Mouse (Mus musculus): Measurements from ENCODE around the gene Zfp213. TPM values are rescaled to one million over a fixed set of nuclear protein-coding genes. Genes with fewer than 3 reads are reported as not detected.
"Not testable (repeated sequence)": the region's sequence is repeated elsewhere in the genome, so short reads cannot be mapped to it uniquely, and the experiment has no call there.

The Zfp213 gene
- polyA plus RNA-seq, 1 experiment from 2014 or later, result 19.7 TPM

DNA sequence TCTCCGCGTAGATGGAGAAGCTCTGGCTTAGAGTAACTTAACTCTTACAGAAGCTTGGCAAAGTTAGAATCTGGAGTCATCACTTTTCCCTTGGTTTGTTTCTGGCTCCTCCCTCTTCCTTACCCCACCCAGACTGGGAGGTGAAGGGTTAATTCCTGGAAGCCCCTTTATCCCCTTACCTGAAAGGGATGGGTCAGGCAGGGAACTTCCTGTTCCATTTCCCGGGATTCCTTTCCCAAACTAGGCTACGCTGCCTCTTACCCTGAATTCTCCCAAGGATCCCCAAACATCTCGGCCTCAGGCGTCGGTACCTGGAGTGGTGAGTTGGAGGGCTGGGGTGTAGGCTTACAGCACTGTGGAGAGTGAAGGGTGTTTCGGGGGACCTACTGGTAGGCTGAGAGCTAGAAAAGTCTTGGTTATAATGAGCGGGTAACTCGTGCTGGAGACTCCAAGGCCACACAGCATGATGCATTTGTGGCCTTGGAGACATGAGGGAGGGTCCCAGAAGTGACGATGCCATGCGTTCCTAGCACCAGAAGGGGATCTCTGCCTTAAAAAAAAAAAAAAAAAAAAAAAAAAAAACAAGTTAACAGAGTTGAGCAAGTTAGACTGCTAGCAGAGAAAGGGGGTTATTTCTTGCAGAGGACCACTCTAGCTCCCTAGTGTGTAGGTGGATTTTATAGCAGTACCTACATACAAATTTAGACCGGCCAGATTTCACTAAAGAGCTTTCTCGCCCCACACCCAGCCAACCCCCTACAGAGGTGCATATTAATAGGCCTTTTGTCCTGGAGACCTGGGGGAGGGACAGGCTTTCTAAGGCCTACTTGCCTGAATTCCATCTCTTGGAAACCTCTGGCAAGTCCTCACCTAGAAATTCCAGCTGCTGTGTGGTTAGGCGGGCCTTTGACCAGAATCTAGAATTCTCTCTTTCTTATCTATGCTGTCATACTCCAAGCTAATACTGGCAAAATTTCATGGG lies 36.9 kb upstream of the Zfp213 start, which contains the start of gene Zscan10:
Zscan10 (plus strand) TSS at position 216 of the 982 bp plus-strand sequence.
- peaks cover 11% of the 10 kb centered on the region; the same call in 1 of the 2 replicates for H3K4me1 ChIP-seq (replicated peaks; ENCODE audit: control insufficient read depth, insufficient read depth, low read length)
- peak within 1 kb of the TSS; percentile 82 for H3K4me2 ChIP-seq (ENCODE audit: low read length)
- WGBS, result 57% methylated on average over 15 of the region's 15 CpGs
- no peak for ATAC-seq (replicated peaks; ENCODE audit: low FRiP score, low TSS enrichment, low read depth)
- no peaks in the 10 kb centered on the region for H3K27me3 ChIP-seq (replicated peaks; ENCODE audit: control insufficient read depth, insufficient read depth, low read length)
- H3K27ac ChIP-seq (ENCODE audit: low read depth), result peak within 1 kb of the TSS; percentile 94
- H3K9ac ChIP-seq (ENCODE audit: low read length), result no peak within 1 kb of the TSS; the same call in 1 of the 2 replicates
- H3K4me3 ChIP-seq (ENCODE audit: low read depth, low read length), result no peak within 1 kb of the TSS
- H3K9me3 ChIP-seq (ENCODE audit: control insufficient read depth, low read length), result no peaks in the 10 kb centered on the region
- no peaks in the 10 kb centered on the region for H3K36me3 ChIP-seq (ENCODE audit: control insufficient read depth, insufficient read depth, low read length)
- no peak for DNase-seq (ENCODE audit: low spot score)

DNA sequence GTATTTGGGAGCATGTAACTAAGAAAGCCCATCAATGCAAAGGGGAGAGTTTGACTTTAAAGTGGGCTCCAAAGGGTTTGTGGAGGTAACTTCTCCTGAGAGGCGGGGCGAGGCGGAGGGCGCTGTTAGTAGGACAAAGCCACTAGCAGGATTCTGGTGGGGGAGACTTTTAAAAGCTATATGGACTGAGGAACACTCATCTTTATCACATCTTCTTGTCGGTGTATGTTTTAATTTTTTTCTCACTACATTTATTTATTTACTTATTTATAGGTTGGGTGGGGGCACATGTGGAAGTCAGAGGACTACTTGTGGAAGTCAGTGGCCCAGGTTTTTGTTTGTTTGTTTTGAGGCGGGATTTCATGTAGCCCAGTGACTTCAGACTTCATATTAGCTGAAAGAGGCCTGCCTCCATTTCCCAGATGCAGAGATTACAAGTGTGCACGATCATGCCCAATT lies 35.6 kb upstream of the Zfp213 start:
- WGBS, result 30% methylated on average over 7 of the region's 7 CpGs
- Histone ChIP-seq H3K4me1 (replicated peaks; ENCODE audit: control insufficient read depth, insufficient read depth, low read length) (peaks cover 11% of the 10 kb centered on the region; the same call in 1 of the 2 replicates), H3K4me2 (ENCODE audit: low read length) (peak overlapping the region; percentile 82), H3K36me3 (ENCODE audit: control insufficient read depth, insufficient read depth, low read length) (no peaks in the 10 kb centered on the region), H3K27me3 (replicated peaks; ENCODE audit: control insufficient read depth, insufficient read depth, low read length) (no peaks in the 10 kb centered on the region), H3K4me3 (ENCODE audit: low read depth, low read length) (peak overlapping the region; percentile 46), H3K9ac (ENCODE audit: low read length) (peak overlapping the region; percentile 50), H3K9me3 (ENCODE audit: control insufficient read depth, low read length) (no peaks in the 10 kb centered on the region), H3K27ac (ENCODE audit: low read depth) (peak overlapping the region; percentile 94)
- no peak for DNase-seq (ENCODE audit: low spot score)
- ATAC-seq (replicated peaks; ENCODE audit: low FRiP score, low TSS enrichment, low read depth), result no peak

DNA sequence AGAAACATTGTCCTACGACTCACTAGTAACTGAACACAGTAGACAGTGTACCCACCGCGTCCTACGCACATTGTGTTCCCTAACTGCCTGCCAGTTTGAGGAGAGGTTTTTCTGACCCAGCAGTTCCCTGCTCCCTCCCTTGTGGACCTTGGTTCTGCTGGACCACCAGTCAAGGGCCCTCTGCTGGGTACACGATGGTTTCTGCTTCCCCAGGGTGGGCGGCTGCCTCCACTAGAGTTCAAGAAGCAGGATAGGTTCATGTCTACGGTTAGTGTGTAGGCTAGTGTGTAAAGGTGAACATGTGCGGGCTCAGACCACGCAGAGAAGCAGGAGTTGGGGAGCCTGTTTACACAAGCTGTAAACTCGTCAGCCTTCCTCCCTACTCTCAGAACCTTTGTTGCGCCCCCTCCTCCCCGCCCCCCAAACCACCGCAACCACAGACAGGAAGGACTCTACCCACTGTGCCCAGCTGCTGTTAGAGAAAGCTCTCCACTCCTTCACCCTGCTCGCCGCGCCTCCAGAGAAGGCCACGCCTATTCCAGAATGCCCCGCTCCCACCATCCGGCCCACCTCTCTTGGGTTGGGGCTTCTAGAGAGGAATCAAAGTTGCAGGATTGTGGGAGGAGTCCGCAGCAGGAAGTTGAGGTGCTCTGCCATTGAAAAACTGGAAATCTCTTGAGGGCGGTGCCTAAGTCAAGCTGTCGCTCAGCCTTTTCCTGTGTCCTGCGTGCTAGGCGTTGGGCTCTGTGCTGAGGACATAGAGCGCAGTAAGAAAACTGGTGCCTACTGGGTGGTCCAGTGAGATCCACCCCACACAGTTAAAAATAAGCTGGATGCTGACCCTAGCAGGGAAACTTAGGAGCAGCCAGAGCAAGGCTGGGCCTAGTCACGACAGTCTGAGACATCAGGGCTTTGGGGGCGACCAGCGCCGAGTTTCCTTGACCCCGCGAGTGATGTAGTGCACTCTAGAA lies 34.8 kb upstream of the Zfp213 start, which contains the start of gene Zfp13:
Zfp13 (minus strand) TSS at position 906 of the 971 bp plus-strand sequence.
- Histone ChIP-seq H3K4me1 (replicated peaks; ENCODE audit: control insufficient read depth, insufficient read depth, low read length) (peaks cover 11% of the 10 kb centered on the region; the same call in 1 of the 2 replicates), H3K9me3 (ENCODE audit: control insufficient read depth, low read length) (no peaks in the 10 kb centered on the region), H3K36me3 (ENCODE audit: control insufficient read depth, insufficient read depth, low read length) (no peaks in the 10 kb centered on the region), H3K27ac (ENCODE audit: low read depth) (peak within 1 kb of the TSS; percentile 94), H3K4me2 (ENCODE audit: low read length) (peak within 1 kb of the TSS; percentile 82), H3K4me3 (ENCODE audit: low read depth, low read length) (peak within 1 kb of the TSS; percentile 46), H3K9ac (ENCODE audit: low read length) (peak within 1 kb of the TSS; percentile 59), H3K27me3 (replicated peaks; ENCODE audit: control insufficient read depth, insufficient read depth, low read length) (no peaks in the 10 kb centered on the region)
- peak; percentile 87 for DNase-seq (ENCODE audit: low spot score)
- ATAC-seq (replicated peaks; ENCODE audit: low FRiP score, low TSS enrichment, low read depth), result peak; percentile 96
- WGBS, result 5% methylated on average over 29 of the region's 31 CpGs

DNA sequence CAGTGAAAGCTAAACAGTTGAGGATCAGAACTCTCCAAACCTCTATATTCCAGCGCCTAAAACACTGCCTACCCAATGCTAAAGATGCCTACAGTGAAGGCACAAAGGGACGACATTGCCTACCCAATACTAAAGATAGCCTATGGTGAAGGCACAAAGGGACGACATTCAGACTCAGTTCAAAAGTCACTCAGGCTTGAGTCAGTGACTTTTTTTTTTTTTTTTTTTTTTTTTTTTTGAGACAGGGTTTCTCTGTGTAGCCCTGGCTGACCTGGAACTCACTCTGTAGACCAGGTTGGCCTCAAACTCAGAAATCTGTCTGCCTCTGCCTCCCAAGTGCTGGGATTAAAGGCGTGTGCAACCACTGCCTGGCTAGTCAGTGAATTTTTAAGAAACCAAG lies 31.1 kb upstream of the Zfp213 start:
- not testable (repeated sequence) for H3K27me3 ChIP-seq (replicated peaks; ENCODE audit: control insufficient read depth, insufficient read depth, low read length); H3K27ac ChIP-seq (ENCODE audit: low read depth); H3K9me3 ChIP-seq (ENCODE audit: control insufficient read depth, low read length); H3K36me3 ChIP-seq (ENCODE audit: control insufficient read depth, insufficient read depth, low read length); DNase-seq (ENCODE audit: low spot score); H3K9ac ChIP-seq (ENCODE audit: low read length); H3K4me2 ChIP-seq (ENCODE audit: low read length); ATAC-seq (replicated peaks; ENCODE audit: low FRiP score, low TSS enrichment, low read depth); H3K4me3 ChIP-seq (ENCODE audit: low read depth, low read length)
- H3K4me1 ChIP-seq (replicated peaks; ENCODE audit: control insufficient read depth, insufficient read depth, low read length), result peaks cover 15% of the 10 kb centered on the region; the same call in 1 of the 2 replicates
- WGBS, result 79% methylated on average over 4 of the region's 4 CpGs

DNA sequence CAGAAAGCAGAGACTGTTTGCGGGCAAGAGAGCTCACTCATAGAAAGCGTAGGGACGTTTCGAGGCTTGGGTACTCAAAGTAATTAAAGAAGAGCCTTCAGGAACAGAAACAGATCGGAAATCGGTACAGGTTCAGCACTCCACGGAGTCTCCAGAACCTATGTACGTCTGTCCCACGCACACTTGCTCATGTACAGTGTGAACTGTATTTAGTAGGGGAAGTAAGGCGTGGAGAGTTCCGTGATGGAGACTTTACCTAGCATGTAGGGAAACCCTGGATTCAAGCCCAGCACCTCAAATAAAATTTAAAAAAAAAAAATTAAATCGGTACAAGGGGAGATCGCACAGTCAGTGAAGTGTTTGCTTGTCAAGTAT lies 28.9 kb upstream of the Zfp213 start:
- peak overlapping the region; percentile 36 for H3K4me3 ChIP-seq (ENCODE audit: low read depth, low read length)
- H3K9ac ChIP-seq (ENCODE audit: low read length), result peak overlapping the region; percentile 43
- H3K9me3 ChIP-seq (ENCODE audit: control insufficient read depth, low read length), result no peaks in the 10 kb centered on the region
- peak overlapping the region; percentile 76 for H3K4me2 ChIP-seq (ENCODE audit: low read length)
- H3K27ac ChIP-seq (ENCODE audit: low read depth), result peak overlapping the region; percentile 43
- peak; percentile 60 for ATAC-seq (replicated peaks; ENCODE audit: low FRiP score, low TSS enrichment, low read depth)
- no peak for DNase-seq (ENCODE audit: low spot score)
- WGBS, result 13% methylated on average over 13 of the region's 13 CpGs
- H3K4me1 ChIP-seq (replicated peaks; ENCODE audit: control insufficient read depth, insufficient read depth, low read length), result 0 out of 2 replicates have a peak, but pooled peaks cover 4% of the 10 kb centered on the region
- H3K27me3 ChIP-seq (replicated peaks; ENCODE audit: control insufficient read depth, insufficient read depth, low read length), result no peaks in the 10 kb centered on the region
- no peaks in the 10 kb centered on the region for H3K36me3 ChIP-seq (ENCODE audit: control insufficient read depth, insufficient read depth, low read length)

GRCm38 (mm10) chr17:23592208-23592925 lies 28.3 kb upstream of the Zfp213 start:
- Histone ChIP-seq H3K4me3 (ENCODE audit: low read depth, low read length) (peak overlapping the region; percentile 36), H3K27me3 (replicated peaks; ENCODE audit: control insufficient read depth, insufficient read depth, low read length) (no peaks in the 10 kb centered on the region), H3K4me1 (replicated peaks; ENCODE audit: control insufficient read depth, insufficient read depth, low read length) (0 out of 2 replicates have a peak, but pooled peaks cover 4% of the 10 kb centered on the region), H3K4me2 (ENCODE audit: low read length) (peak overlapping the region; percentile 76), H3K9ac (ENCODE audit: low read length) (peak overlapping the region; percentile 43), H3K9me3 (ENCODE audit: control insufficient read depth, low read length) (no peaks in the 10 kb centered on the region), H3K27ac (ENCODE audit: low read depth) (peak overlapping the region; percentile 43), H3K36me3 (ENCODE audit: control insufficient read depth, insufficient read depth, low read length) (no peaks in the 10 kb centered on the region)
- DNase-seq (ENCODE audit: low spot score) (peak; percentile 98), ATAC-seq (replicated peaks; ENCODE audit: low FRiP score, low TSS enrichment, low read depth) (peak; percentile 100)
- WGBS, result 8% methylated on average over 34 of the region's 34 CpGs

- H3K4me3 ChIP-seq (ENCODE audit: low read depth, low read length), result no peak overlapping the region
- ATAC-seq (replicated peaks; ENCODE audit: low FRiP score, low TSS enrichment, low read depth) (no peak), DNase-seq (ENCODE audit: low spot score) (no peak)
- H3K4me2 ChIP-seq (ENCODE audit: low read length), result no peak overlapping the region
- peaks cover 17% of the 10 kb centered on the region for H3K4me1 ChIP-seq (replicated peaks; ENCODE audit: control insufficient read depth, insufficient read depth, low read length)
- H3K36me3 ChIP-seq (ENCODE audit: control insufficient read depth, insufficient read depth, low read length), result 0 out of 2 replicates have a peak, but pooled peaks cover 8% of the 10 kb centered on the region
- no peak overlapping the region for H3K27ac ChIP-seq (ENCODE audit: low read depth)
- no peak overlapping the region for H3K9ac ChIP-seq (ENCODE audit: low read length)
- WGBS, result 57% methylated on average over 2 of the region's 2 CpGs
- H3K27me3 ChIP-seq (replicated peaks; ENCODE audit: control insufficient read depth, insufficient read depth, low read length), result no peaks in the 10 kb centered on the region
- no peaks in the 10 kb centered on the region for H3K9me3 ChIP-seq (ENCODE audit: control insufficient read depth, low read length)
These were observed 23.2 kb upstream of the Zfp213 start for GRCm38 (mm10) chr17:23587253-23587652.

Data from intestine, embryonic 14.5 days (tissue).